Mouse (Mus musculus): Measurements from ENCODE around the gene Hdgf. TPM values are rescaled to one million over a fixed set of nuclear protein-coding genes. Genes with fewer than 3 reads are reported as not detected.
A peak's percentile ranks its signal among the peaks of the same experiment; 100 is the strongest.
"Not testable (repeated sequence)": the region's sequence is repeated elsewhere in the genome, so short reads cannot be mapped to it uniquely, and the experiment has no call there.

The Hdgf gene
- 100 to 1,000 TPM; 179 to 182 TPM for total RNA-seq (2021)
- long read RNA-seq, experiment 1, transcript Hdgf-201 (6 exons, 2,245 nt), result major isoform, 349 of 398 reads
- long read RNA-seq, experiment 1, partial matches to known transcripts, result 22 of 398 reads
- long read RNA-seq, experiment 1, other reads (novel, unspliced or antisense), result 27 of 398 reads
- long read RNA-seq, experiment 2, transcript Hdgf-201 (6 exons, 2,245 nt), result major isoform, 480 of 529 reads
- long read RNA-seq, experiment 2, partial matches to known transcripts, result 19 of 529 reads
- long read RNA-seq, experiment 2, other reads (novel, unspliced or antisense), result 30 of 529 reads

- DNase-seq (ENCODE audit: low spot score in 2 of 2), result peak; percentile 89 to 94
Observed at GRCm38 (mm10) chr3:87905880-87906485, at the start of gene Hdgf. TSS of gene Hdgf (plus strand) at chr3:87906321.

GRCm38 (mm10) chr3:87857666-87858065 lies 48.5 kb upstream of the Hdgf start:
- DNase-seq (ENCODE audit: low spot score in 2 of 2), result no peak

- peak; percentile 37 to 53 for DNase-seq (ENCODE audit: low spot score in 2 of 2)
Observed at GRCm38 (mm10) chr3:87859813-87860212, 46.3 kb upstream of the Hdgf start.

- DNase-seq (ENCODE audit: low spot score in 2 of 2), result not testable (repeated sequence)
Observed at GRCm38 (mm10) chr3:87864111-87864510, 42.0 kb upstream of the Hdgf start.

GRCm38 (mm10) chr3:87877730-87878129 lies 28.4 kb upstream of the Hdgf start:
- no peak for DNase-seq (ENCODE audit: low spot score in 2 of 2)

GRCm38 (mm10) chr3:87884291-87884690 lies 21.8 kb upstream of the Hdgf start:
- DNase-seq (ENCODE audit: low spot score in 2 of 2), result no peak

GRCm38 (mm10) chr3:87884708-87885251 lies 21.3 kb upstream of the Hdgf start:
- peak; percentile 28 to 41 for DNase-seq (ENCODE audit: low spot score in 2 of 2)

GRCm38 (mm10) chr3:87885281-87886003 lies 20.7 kb upstream of the Hdgf start, which contains the start of gene Prcc:
TSS of gene Prcc (minus strand) at chr3:87885608.
- DNase-seq (ENCODE audit: low spot score in 2 of 2), result peak; percentile 50 to 83

- DNase-seq (ENCODE audit: low spot score in 2 of 2), result no peak
Observed at GRCm38 (mm10) chr3:87886004-87886365, 20.1 kb upstream of the Hdgf start.

- DNase-seq (ENCODE audit: low spot score in 2 of 2), result no peak
Observed at GRCm38 (mm10) chr3:87886416-87886815, 19.7 kb upstream of the Hdgf start.

GRCm38 (mm10) chr3:87887400-87887799 lies 18.7 kb upstream of the Hdgf start:
- not testable (repeated sequence) for DNase-seq (ENCODE audit: low spot score in 2 of 2)

- no peak for DNase-seq (ENCODE audit: low spot score in 2 of 2)
Observed at GRCm38 (mm10) chr3:87891481-87891880, 14.6 kb upstream of the Hdgf start.

GRCm38 (mm10) chr3:87893367-87893905 lies 12.7 kb upstream of the Hdgf start:
- DNase-seq (ENCODE audit: low spot score in 2 of 2), result no peak

- DNase-seq (ENCODE audit: low spot score in 2 of 2), result no peak
Observed at GRCm38 (mm10) chr3:87899266-87899665, 6.9 kb upstream of the Hdgf start.

- no peak for DNase-seq (ENCODE audit: low spot score in 2 of 2)
Observed at GRCm38 (mm10) chr3:87899776-87900175, 6.3 kb upstream of the Hdgf start.

GRCm38 (mm10) chr3:87901036-87901624 lies 5.0 kb upstream of the Hdgf start:
- DNase-seq (ENCODE audit: low spot score in 2 of 2), result no peak

- DNase-seq (ENCODE audit: low spot score in 2 of 2), result not testable (repeated sequence)
Observed at GRCm38 (mm10) chr3:87901959-87902358, 4.2 kb upstream of the Hdgf start.

GRCm38 (mm10) chr3:87903821-87904220 lies 2.3 kb upstream of the Hdgf start:
- DNase-seq (ENCODE audit: low spot score in 2 of 2), result no peak

- DNase-seq (ENCODE audit: low spot score in 2 of 2), result peak; percentile 29 to 54
Observed at GRCm38 (mm10) chr3:87906601-87906980, 470 bp downstream of the Hdgf start.

GRCm38 (mm10) chr3:87906981-87907857 lies 1.1 kb downstream of the Hdgf start:
- DNase-seq (ENCODE audit: low spot score in 2 of 2), result peak in 1 of 2 experiments; percentile 33
